Mouse (Mus musculus) brain, adult 2 months (tissue): ENCODE data around the gene Wars.
A peak's percentile ranks its signal among the peaks of the same experiment; 100 is the strongest.

Experiments used
- DNase-seq: peaks from one replicate; pipeline ENCODE4 v3.0.0; 2011; ENCODE audit warnings: low read depth, low spot score

Wars gene

GRCm38 (mm10) chr12:108826282-108826957 lies 67.6 kb downstream of the Wars start:
- DNase-seq: peak; percentile 90

DNA sequence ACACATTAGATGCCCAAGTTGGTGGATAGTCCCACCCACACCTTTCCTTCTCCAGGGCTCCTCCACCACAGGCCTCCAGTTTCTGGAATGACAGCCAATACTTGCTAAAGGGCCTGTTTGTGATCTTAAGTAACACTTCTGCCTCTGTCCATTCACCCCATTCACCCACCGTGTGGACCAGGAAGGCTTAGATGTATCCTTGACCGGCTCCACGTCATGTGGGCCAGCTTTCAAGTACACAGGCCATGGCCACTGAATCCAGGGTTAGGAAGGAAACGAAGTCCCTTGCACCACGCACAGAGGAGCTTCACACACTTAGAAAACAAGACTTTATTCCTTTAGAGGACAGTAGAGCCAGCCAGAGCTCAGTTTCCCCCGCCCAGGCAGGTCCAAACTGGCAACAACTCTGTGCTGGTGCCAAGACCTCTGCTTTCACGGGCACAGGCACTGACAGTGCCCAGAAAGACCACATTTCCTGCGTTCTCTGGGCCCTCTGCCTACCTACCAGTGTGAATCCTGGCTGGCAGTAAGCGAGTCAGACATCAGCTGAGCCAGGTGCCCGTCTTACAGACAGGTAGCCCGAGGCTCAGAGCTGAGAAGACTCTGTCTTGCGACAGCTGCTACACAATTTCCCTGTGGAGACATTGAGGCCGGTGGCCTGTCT lies 68.3 kb downstream of the Wars start:
- peak; percentile 57 for DNase-seq

GRCm38 (mm10) chr12:108824225-108824874 lies 69.6 kb downstream of the Wars start:
- no peak for DNase-seq

- peak; percentile 36 for DNase-seq
Observed at GRCm38 (mm10) chr12:108823036-108823435, 70.9 kb downstream of the Wars start.

- DNase-seq: no peak
Observed at GRCm38 (mm10) chr12:108820461-108820860, 73.5 kb downstream of the Wars start.

DNA sequence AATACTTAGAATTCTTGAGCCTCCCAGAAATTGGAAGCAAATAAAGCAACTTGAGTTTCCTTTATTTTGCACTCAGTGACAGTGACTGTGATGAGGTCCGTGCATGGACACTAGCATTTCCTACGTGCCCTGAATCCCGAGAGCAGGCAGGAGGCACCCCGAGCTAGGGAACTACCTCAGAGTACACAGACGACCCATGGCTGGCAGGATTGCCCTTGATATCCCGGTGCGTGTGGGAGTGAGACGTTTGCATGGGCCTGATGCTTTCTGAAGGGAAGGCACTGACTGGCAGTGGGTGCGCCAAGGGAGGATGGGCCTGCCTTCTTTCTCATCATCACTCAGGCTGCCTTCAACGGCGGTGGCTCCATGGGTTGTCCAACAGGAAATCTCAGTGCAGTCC lies 77.4 kb downstream of the Wars start:
- no peak for DNase-seq

GRCm38 (mm10) chr12:108814470-108814869 lies 79.5 kb downstream of the Wars start:
- peak; percentile 54 for DNase-seq

GRCm38 (mm10) chr12:108812463-108812862 lies 81.5 kb downstream of the Wars start:
- DNase-seq: peak; percentile 51

DNA sequence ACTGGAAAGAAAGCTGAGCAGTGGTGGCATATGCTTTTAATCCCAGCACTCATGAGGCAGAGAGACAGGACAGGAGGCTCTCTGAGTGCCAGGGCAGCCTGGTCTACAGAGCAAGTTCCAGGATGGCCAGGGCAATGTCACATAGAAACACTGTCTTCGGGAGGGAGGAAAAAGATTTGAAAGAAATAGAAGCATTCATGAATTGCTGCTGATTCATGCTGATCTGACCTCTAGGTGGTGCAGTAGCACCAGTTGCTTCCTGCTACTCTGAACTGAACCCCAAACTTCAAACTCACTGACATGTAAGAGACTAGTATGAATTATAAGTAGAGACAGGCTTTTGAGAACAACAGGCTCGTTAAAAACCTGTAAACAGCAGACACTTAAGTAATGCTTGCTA lies 82.8 kb downstream of the Wars start:
- DNase-seq: peak; percentile 78

DNA sequence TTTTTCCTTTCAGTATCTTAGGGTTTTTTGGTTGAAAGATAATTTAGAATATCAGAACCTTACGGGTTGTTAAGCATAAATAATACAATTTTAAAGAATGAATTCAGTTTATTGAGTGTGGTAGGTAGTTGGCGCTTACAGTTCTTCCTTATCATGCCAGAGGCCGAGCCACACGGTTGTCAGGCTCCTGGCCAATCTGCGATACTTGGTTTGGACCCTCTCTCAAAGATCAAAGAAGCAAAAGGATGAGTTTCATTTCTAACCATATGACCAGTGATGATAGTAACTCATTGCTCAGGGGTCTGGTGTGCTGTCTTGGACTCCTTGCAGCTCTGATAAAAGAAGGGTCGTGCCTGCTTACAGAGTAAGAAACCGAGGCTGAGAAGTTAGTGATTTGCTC lies 83.7 kb downstream of the Wars start:
- DNase-seq: no peak
